Mouse (Mus musculus) embryonic facial prominence, embryonic 10.5 days (tissue): ENCODE results near the gene Mylip. TPM values are rescaled to one million over a fixed set of nuclear protein-coding genes. Genes with fewer than 3 reads are reported as not detected.
A peak's percentile ranks its signal among the peaks of the same experiment; 100 is the strongest.

Experiments used
- DNase-seq: peaks from one replicate; pipeline ENCODE4 v3.0.0-alpha.2; 2017; ENCODE audit warnings: low spot score
- H3K27ac ChIP-seq: fragments of 300-500 bp; sonication (generic); replicated peaks from 2 replicates; pipeline ENCODE4 v1.5.1; 2016; ENCODE audit warnings: mild to moderate bottlenecking
- H3K27me3 ChIP-seq: fragments of 300-500 bp; sonication (generic); replicated peaks from 2 replicates; pipeline ENCODE4 v1.6.1; 2016; ENCODE audit warnings: low read depth, mild to moderate bottlenecking; ENCODE audit not compliant: poor library complexity, severe bottlenecking
- H3K36me3 ChIP-seq: fragments of 300-500 bp; sonication (generic); replicated peaks from 2 replicates; pipeline ENCODE4 v1.6.1; 2016; ENCODE audit warnings: mild to moderate bottlenecking, moderate library complexity
- H3K4me1 ChIP-seq: fragments of 300-500 bp; sonication (generic); 2 replicates; pipeline ENCODE4 v1.6.1; 2016
- H3K4me3 ChIP-seq: fragments of 300-500 bp; sonication (generic); 2 replicates; pipeline ENCODE4 v1.5.1; 2016; ENCODE audit warnings: mild to moderate bottlenecking, moderate library complexity
- H3K9me3 ChIP-seq: fragments of 300-500 bp; sonication (generic); 2 replicates; pipeline ENCODE4 v1.6.1; 2016; ENCODE audit warnings: mild to moderate bottlenecking
- WGBS: fragments of 180-500 bp; shearing (Covaris S2); methylation state at CpG from one replicate; pipeline ENCODE4 v1.1.7; 2016; 5-methylcytosine and 5-hydroxymethylcytosine counted together
- polyA plus RNA-seq: library from polyadenylated mRNA; unstranded; fragments of >200 nt; fragmentation: Nextera tagmentation; extraction: Ambion mirVana; gene quantifications from 2 replicates; pipeline ENCODE4 v1.2.1, GENCODE M21; 2016

Mylip gene
- polyA plus RNA-seq, 1 experiment from 2014 or later: 9.2 TPM

- no peak overlapping the region for H3K4me3 ChIP-seq
- no peaks in the 10 kb centered on the region for H3K27me3 ChIP-seq
- H3K36me3 ChIP-seq: no peaks in the 10 kb centered on the region
- H3K27ac ChIP-seq: 0 out of 2 replicates have a peak overlapping the region, but pooled peaks have one; percentile 8
- WGBS: 67% methylated on average over 9 of the region's 9 CpGs
- no peaks in the 10 kb centered on the region for H3K9me3 ChIP-seq
- peaks cover 32% of the 10 kb centered on the region for H3K4me1 ChIP-seq
- DNase-seq: no peak
These were observed 55.1 kb downstream of the Mylip start for GRCm38 (mm10) chr13:45444652-45445051.

GRCm38 (mm10) chr13:45446636-45447035 is 57.1 kb downstream of the Mylip start:
- peak; percentile 78 for DNase-seq
- no peak overlapping the region for H3K4me3 ChIP-seq
- WGBS: 34% methylated on average over 1 of the region's 1 CpGs

GRCm38 (mm10) chr13:45452437-45452836 is 62.9 kb downstream of the Mylip start:
- peaks cover 41% of the 10 kb centered on the region for H3K4me1 ChIP-seq
- DNase-seq: no peak
- 93% methylated on average over 7 of the region's 7 CpGs for WGBS
- no peaks in the 10 kb centered on the region for H3K27me3 ChIP-seq
- no peaks in the 10 kb centered on the region for H3K9me3 ChIP-seq
- no peak overlapping the region for H3K4me3 ChIP-seq
- H3K27ac ChIP-seq: no peak overlapping the region
- H3K36me3 ChIP-seq: no peaks in the 10 kb centered on the region

More at GRCm38 (mm10) chr13:45446636-45447035, 57.1 kb downstream of the Mylip start:
- H3K27me3 ChIP-seq: no peaks in the 10 kb centered on the region
- H3K27ac ChIP-seq: peak overlapping the region; percentile 40; the same call in 1 of the 2 replicates
- no peaks in the 10 kb centered on the region for H3K36me3 ChIP-seq
- peaks cover 32% of the 10 kb centered on the region for H3K4me1 ChIP-seq
- no peaks in the 10 kb centered on the region for H3K9me3 ChIP-seq

GRCm38 (mm10) chr13:45453033-45453432 is 63.5 kb downstream of the Mylip start:
- DNase-seq: no peak
- 69% methylated on average over 9 of the region's 9 CpGs for WGBS
- no peak overlapping the region for H3K4me3 ChIP-seq
- no peaks in the 10 kb centered on the region for H3K9me3 ChIP-seq
- H3K4me1 ChIP-seq: peaks cover 43% of the 10 kb centered on the region
- no peaks in the 10 kb centered on the region for H3K27me3 ChIP-seq
- H3K27ac ChIP-seq: peak overlapping the region; percentile 40
- H3K36me3 ChIP-seq: no peaks in the 10 kb centered on the region

- peaks cover 43% of the 10 kb centered on the region for H3K4me1 ChIP-seq
- H3K27ac ChIP-seq: no peak overlapping the region
- WGBS: 60% methylated on average over 1 of the region's 1 CpGs
- H3K27me3 ChIP-seq: no peaks in the 10 kb centered on the region
- no peak for DNase-seq
- no peak overlapping the region for H3K4me3 ChIP-seq
- H3K36me3 ChIP-seq: no peaks in the 10 kb centered on the region
- no peaks in the 10 kb centered on the region for H3K9me3 ChIP-seq
These were observed 64.5 kb downstream of the Mylip start for GRCm38 (mm10) chr13:45454044-45454443.

- DNase-seq: no peak
- peaks cover 43% of the 10 kb centered on the region for H3K4me1 ChIP-seq
- H3K27me3 ChIP-seq: no peaks in the 10 kb centered on the region
- WGBS: 29% methylated on average over 4 of the region's 4 CpGs
- H3K9me3 ChIP-seq: no peaks in the 10 kb centered on the region
- no peak overlapping the region for H3K4me3 ChIP-seq
- H3K36me3 ChIP-seq: no peaks in the 10 kb centered on the region
- peak overlapping the region; percentile 79 for H3K27ac ChIP-seq
These were observed 65.1 kb downstream of the Mylip start for GRCm38 (mm10) chr13:45454641-45455040.

- Histone ChIP-seq H3K9me3 (no peaks in the 10 kb centered on the region), H3K36me3 (no peaks in the 10 kb centered on the region), H3K4me1 (peaks cover 43% of the 10 kb centered on the region), H3K27ac (peak overlapping the region; percentile 79), H3K27me3 (no peaks in the 10 kb centered on the region), H3K4me3 (peak overlapping the region; percentile 25; the same call in 1 of the 2 replicates)
- WGBS: 11% methylated on average over 15 of the region's 15 CpGs
- peak; percentile 60 for DNase-seq
These were observed 65.7 kb downstream of the Mylip start for GRCm38 (mm10) chr13:45455108-45455861.

- Histone ChIP-seq H3K27ac (peak overlapping the region; percentile 79), H3K4me3 (no peak overlapping the region), H3K9me3 (no peaks in the 10 kb centered on the region), H3K36me3 (no peaks in the 10 kb centered on the region), H3K27me3 (no peaks in the 10 kb centered on the region), H3K4me1 (peaks cover 43% of the 10 kb centered on the region)
- 52% methylated on average over 2 of the region's 2 CpGs for WGBS
- DNase-seq: no peak
These were observed 66.3 kb downstream of the Mylip start for GRCm38 (mm10) chr13:45455862-45456192.

GRCm38 (mm10) chr13:45457459-45457858 is 67.9 kb downstream of the Mylip start:
- WGBS: 71% methylated on average over 7 of the region's 7 CpGs
- no peak overlapping the region for H3K27ac ChIP-seq
- peaks cover 43% of the 10 kb centered on the region for H3K4me1 ChIP-seq
- no peaks in the 10 kb centered on the region for H3K9me3 ChIP-seq
- H3K36me3 ChIP-seq: no peaks in the 10 kb centered on the region
- H3K4me3 ChIP-seq: no peak overlapping the region
- no peak for DNase-seq
- no peaks in the 10 kb centered on the region for H3K27me3 ChIP-seq

GRCm38 (mm10) chr13:45460177-45460576 is 70.6 kb downstream of the Mylip start:
- H3K9me3 ChIP-seq: no peaks in the 10 kb centered on the region
- H3K36me3 ChIP-seq: no peaks in the 10 kb centered on the region
- H3K27me3 ChIP-seq: no peaks in the 10 kb centered on the region
- H3K4me1 ChIP-seq: peaks cover 19% of the 10 kb centered on the region
- no peak overlapping the region for H3K27ac ChIP-seq
- 86% methylated on average over 3 of the region's 3 CpGs for WGBS
- no peak overlapping the region for H3K4me3 ChIP-seq
- no peak for DNase-seq

GRCm38 (mm10) chr13:45461370-45461958 is 71.9 kb downstream of the Mylip start:
- WGBS: 88% methylated on average over 14 of the region's 14 CpGs
- no peak overlapping the region for H3K4me3 ChIP-seq
- H3K4me1 ChIP-seq: peaks cover 16% of the 10 kb centered on the region
- H3K27ac ChIP-seq: no peak overlapping the region
- no peak for DNase-seq
- no peaks in the 10 kb centered on the region for H3K36me3 ChIP-seq
- H3K27me3 ChIP-seq: 0 out of 2 replicates have a peak, but pooled peaks cover 7% of the 10 kb centered on the region
- no peaks in the 10 kb centered on the region for H3K9me3 ChIP-seq
